Mouse (Mus musculus) v-Abl transformed pro-B cells (cell line): ENCODE data around the gene Plin4.
"Not testable (repeated sequence)": the region's sequence is repeated elsewhere in the genome, so short reads cannot be mapped to it uniquely, and the experiment has no call there.

Experiments
- in situ Hi-C, 2 experiments: fragments of 400-800 bp; cut with MboI; formaldehyde crosslinking; loops; one replicate each; pipeline ENCODE4 v1.15.1; 2025; ENCODE audit not compliant: unreplicated experiment in 2 of 2

Gene Plin4

GRCm38 (mm10) chr17:56074097-56074826 lies 35.3 kb downstream of the Plin4 start:
- in situ Hi-C loops: no loop called here

- in situ Hi-C loops: no loop called here
Measured at GRCm38 (mm10) chr17:56072243-56072642, 37.4 kb downstream of the Plin4 start.

- in situ Hi-C loops: no loop called here
Measured at GRCm38 (mm10) chr17:56071126-56071525, 38.5 kb downstream of the Plin4 start.

GRCm38 (mm10) chr17:56069066-56069465 lies 40.5 kb downstream of the Plin4 start:
- in situ Hi-C loops: no loop called here

- in situ Hi-C loops: no loop called here
Measured at GRCm38 (mm10) chr17:56066451-56066850, 43.2 kb downstream of the Plin4 start.

GRCm38 (mm10) chr17:56065715-56066114 lies 43.9 kb downstream of the Plin4 start:
- in situ Hi-C loops: not testable (repeated sequence)

- in situ Hi-C loops: no loop called here
Measured at GRCm38 (mm10) chr17:56062081-56062480, 47.5 kb downstream of the Plin4 start.

- in situ Hi-C loops: no loop called here
Measured at GRCm38 (mm10) chr17:56057381-56058120, 52.1 kb downstream of the Plin4 start.

- in situ Hi-C loops: no loop called here
Measured at GRCm38 (mm10) chr17:56055945-56056678, 53.5 kb downstream of the Plin4 start.

- in situ Hi-C loops: no loop called here
Measured at GRCm38 (mm10) chr17:56054938-56055337, 54.7 kb downstream of the Plin4 start.

GRCm38 (mm10) chr17:56051369-56051768 lies 58.2 kb downstream of the Plin4 start:
- in situ Hi-C loops: no loop called here
